Mouse (Mus musculus) regulatory T cell (primary cell): ENCODE measurements around the gene Nipa1.

Experiments
- in situ Hi-C: fragments of 300-600 bp; cut with MboI, MseI; formaldehyde crosslinking; loops from one replicate; pipeline ENCODE4 v1.15.1; 2025; ENCODE audit warnings: high pct_unique_total_duplicates

The Nipa1 gene

DNA sequence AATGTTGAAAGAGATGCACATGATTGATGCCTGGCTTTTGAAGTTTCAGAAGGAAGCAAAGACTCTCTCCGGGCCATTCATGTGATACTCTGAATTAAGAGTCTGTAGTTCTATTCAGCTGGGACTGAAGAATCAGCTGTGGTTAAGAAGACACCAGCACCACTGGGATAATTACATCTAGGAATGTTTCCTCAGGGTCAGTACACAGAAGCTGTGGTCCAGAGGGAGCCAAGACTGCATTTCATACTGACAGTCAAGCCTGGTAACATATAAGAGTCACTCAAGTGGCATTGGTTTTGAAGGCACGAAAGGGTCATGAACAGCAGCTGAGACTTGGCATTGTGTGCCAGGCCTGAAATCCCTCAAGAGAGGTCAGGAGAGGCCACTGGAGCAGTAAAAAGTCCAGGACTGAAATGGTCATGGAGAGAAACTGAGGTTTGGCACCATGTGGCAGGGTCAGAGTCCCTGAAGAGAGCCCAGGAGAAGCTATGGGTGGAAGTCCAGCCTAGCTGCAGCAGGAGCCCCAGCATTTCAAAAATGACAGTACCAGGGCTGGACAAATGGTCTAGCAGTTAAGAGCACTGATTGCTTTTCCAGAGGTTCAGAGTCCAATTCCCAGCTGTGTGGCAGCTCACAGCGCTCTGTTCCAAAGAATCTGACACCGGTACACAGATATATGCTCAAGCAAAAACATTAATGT lies 9.3 kb downstream of the Nipa1 start:
- in situ Hi-C loops: no loop called here

DNA sequence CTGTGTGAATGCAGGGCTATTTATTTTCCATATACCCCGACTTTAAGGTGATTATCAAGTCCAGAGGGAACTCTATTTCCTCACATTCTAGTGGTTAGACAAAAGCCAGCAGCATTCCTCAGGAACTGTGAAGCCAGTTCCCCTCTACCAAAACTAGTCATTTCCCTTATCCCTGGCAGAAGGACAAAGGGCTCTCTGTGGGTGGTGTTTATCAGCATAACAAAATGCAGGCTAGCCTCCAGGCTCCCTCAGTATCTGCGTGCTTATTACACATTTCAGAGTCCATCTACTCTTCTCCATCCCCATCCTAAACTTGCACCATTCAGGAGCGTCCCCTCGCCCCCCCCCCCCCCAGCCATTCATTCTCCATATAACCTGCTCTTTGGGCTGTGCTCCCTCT lies 20.8 kb downstream of the Nipa1 start:
- in situ Hi-C loops: no loop called here

DNA sequence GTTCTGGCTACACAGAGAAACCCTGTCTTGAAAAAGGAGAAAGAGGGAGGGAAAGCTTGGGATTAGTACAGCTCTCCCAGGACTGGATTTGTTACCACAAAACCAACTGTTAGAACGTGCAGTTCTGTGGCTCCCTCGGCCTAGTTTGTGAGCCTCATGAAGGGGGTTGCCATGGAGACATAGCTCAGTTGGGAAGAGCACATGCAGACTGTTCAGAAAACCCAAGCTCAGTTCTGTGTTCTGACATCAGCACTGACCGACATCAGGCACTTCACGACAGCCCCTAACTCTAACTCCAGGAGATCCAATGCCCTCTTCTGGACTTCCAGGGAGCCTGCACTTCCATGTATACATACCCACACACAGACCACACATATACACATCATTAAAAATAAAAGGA lies 24.7 kb downstream of the Nipa1 start:
- in situ Hi-C loops: no loop called here

GRCm38 (mm10) chr7:55991858-55992257 lies 27.9 kb downstream of the Nipa1 start:
- in situ Hi-C loops: no loop called here

GRCm38 (mm10) chr7:55991129-55991528 lies 28.6 kb downstream of the Nipa1 start:
- in situ Hi-C loops: no loop called here

DNA sequence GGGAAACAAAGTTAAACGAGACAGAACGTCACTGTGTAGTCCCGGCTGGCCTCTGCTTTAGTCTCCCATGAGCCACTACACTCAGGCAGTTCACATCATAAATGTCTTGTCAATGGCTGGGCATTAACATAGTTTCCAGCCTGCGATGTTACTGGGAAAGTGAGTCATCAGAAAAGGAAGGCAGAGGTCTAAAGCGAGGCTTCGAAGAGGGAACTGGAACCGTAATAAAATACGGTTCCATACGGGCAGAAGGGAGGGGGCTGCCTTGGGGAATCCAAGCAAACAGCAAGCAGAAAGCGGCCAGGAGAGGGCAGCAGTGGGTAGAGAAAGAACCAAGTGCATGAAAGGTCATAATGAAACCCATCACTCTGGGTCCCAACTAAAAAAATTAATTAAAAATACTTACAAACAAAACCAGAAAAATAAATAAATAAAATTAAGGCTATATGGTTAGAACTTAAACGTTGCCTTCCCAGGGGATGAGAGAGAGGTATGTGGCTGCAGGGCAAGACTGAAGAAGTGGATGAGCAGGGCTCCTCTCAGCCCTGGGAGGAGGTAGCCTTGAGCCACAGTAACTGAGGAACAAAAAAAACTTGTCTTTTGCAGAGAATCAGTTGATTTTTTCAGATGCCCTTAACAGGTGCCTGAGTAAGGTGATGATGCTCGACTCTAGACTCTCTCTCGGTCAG lies 33.1 kb downstream of the Nipa1 start:
- in situ Hi-C loops: no loop called here

- in situ Hi-C loops: no loop called here
Measured at GRCm38 (mm10) chr7:55984754-55985153, 35.0 kb downstream of the Nipa1 start.

GRCm38 (mm10) chr7:55983107-55983506 lies 36.6 kb downstream of the Nipa1 start:
- in situ Hi-C loops: no loop called here

- in situ Hi-C loops: no loop called here
Measured at GRCm38 (mm10) chr7:55982010-55982700, 37.6 kb downstream of the Nipa1 start.

DNA sequence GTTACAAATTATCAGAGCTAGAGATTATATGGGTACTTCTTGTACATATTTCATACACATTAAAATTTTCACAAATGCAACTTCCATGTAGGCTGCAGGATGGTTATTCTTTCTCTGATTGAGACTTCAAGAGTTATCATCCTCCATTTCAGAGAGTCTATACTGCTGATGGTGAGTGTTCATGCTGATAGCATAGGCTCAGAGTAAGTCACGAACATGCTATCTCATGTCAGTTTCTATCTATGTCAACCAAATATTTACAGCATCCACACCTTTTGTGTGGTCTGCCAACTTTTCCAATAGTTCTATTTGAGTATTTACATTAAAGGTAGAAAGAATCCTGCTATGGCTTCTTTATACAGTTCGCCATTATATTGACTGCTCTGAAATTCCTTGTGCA lies 38.2 kb downstream of the Nipa1 start:
- in situ Hi-C loops: no loop called here

DNA sequence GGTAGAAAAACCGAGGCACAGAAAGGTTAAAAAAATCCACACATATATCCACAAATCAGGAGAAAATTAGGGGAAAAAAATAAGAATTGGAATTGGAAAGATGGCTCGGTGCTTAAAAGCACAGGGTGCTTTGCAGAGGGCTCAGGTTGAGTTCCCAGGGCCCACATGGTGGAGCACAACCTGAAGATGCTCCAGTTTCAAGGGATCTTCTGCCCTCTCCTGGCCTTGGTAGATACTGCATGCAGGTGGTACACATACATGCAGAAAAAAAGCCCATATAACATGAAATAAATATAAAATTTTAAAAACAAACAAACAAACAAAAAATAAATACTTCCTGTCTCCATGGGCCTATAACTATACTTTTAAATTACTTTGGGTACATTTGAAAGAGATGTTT lies 45.3 kb downstream of the Nipa1 start:
- in situ Hi-C loops: no loop called here

DNA sequence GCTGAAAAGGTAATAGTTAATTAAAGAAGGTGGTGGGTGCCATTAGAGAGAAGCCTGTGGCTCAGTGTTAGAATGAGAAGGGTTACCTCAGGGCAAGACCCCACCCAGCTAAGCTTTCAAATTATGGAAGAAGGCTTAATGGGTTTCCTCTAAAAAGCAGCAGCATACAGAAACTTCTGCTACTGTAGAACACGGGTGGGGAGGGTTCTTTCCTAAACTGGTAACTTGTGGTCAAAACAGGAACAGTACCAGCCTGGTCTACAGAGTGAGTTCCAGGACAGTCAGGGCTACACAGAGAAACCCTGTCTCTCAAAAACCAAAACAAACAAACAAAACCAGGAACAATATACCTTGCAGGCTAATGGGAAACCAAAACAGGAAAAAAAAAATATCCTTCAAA lies 50.3 kb downstream of the Nipa1 start:
- in situ Hi-C loops: no loop called here

GRCm38 (mm10) chr7:55968258-55968901 lies 51.4 kb downstream of the Nipa1 start:
- in situ Hi-C loops: no loop called here

DNA sequence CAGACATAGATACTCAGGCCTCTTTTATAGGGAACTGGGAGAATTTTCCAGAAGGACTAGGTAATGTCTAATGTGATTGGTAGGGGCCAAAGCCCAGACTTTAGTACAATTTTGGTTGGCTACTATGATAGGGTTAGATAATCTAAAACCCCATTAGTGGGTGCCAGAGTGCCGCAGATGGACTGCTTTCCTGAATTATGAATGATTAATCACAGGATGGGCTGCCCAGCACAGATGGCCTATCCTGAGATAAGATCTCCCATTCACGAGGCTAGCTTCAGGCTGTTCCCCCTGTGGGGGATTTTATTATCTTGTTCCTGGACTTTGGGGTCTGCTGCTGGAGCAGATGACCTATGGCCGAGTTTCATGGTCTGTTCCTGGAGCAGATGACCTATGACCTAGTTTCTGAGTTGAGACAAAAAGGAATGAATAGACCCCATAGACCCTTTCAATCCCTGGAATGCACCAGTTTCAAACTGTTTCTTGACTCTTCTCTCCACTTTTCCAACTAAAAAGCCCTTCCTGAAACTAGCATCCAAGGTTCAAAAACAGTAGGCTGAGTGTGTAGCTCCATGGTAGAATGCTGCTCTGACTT lies 52.8 kb downstream of the Nipa1 start:
- in situ Hi-C loops: no loop called here

DNA sequence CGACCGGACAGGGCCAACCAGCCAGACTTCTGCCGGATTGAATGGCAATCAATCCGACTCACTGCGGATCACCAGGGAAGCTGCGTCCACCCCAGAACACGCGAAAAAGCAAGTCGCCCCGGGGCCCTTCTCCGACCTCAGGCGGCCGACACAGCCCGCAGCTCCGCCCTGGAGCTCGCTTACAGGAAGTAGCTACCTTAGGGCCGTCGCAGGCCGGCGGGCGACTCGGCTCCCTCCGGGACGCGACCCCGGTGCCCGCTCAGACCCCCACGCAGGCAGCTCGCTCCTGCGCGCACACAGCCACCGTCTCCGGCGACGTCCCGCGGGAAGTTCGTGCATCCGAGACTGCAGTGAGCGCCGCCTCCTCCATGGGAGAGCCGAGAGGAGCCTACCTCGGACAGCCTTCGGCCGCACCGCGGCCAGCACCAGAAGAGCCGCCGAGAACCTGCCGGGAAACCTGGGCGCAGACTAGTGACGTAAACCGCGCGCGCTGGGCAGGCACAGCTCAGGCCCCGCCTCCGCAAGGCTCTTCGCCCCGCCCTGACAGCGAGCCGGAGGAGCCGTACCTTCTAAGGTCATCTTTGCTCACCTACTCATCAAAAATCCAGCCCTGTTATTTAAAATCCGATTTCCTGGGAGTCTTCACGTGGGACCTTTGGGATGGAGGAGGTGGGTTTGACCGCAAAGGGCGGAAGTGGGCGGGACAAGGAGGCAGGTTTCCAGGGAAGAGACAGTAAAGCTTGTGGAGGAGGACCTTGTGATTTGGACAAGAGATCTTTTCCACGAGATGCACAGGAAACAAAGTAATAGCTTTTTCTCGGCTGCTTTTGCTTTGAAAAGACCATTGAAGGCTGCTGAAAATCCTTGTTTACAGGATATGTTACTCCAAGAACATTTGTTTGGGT lies 57.5 kb downstream of the Nipa1 start, which contains the start of gene Nipa2:
Nipa2 (minus strand) TSS at position 473 of the 905 bp plus-strand sequence.
- in situ Hi-C loops: no loop called here

DNA sequence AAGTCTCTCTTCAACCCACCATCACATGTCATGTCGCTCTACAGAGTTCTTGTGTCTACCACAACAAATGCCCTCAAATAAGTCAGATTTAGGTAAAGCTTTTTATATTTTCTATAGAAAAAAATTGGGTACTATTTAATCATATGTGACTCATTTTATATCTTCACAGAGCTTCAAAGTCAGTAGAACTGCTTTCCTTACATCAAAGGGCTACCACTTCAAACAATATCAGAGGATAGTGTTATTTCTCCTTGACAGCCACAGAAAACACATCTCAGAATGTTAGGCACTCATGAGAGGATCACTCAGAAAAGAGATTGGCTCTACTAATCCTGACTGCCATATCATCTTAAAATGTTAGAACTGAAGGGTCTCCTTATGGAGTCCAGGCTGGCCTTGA lies 59.2 kb downstream of the Nipa1 start:
- in situ Hi-C loops: no loop called here

DNA sequence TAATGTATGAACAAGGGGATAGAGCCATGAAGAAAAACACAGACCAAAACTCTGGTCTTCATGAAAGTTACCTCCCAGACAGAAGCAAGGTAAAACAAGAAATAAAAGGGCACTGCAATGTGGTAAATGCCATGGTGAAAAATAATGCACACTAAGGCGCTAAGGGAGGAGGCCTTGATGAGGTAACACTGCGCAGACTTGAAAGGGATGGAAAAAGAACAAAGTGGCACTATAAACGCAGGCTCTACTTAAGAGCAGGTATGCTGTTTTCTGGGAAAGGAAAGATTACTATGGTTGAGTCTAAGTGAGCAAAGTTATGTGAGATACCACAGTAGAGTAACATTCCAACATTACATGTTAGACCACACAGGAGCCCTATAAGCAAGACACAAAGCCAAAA lies 60.0 kb downstream of the Nipa1 start:
- in situ Hi-C loops: no loop called here

- in situ Hi-C loops: no loop called here
Measured at GRCm38 (mm10) chr7:55957916-55958315, 61.8 kb downstream of the Nipa1 start.

GRCm38 (mm10) chr7:55957178-55957577 lies 62.6 kb downstream of the Nipa1 start:
- in situ Hi-C loops: no loop called here

- in situ Hi-C loops: no loop called here
Measured at GRCm38 (mm10) chr7:55956054-55956453, 63.7 kb downstream of the Nipa1 start.

- in situ Hi-C loops: no loop called here
Measured at GRCm38 (mm10) chr7:55938341-55938740, 81.4 kb downstream of the Nipa1 start.
